Mouse (Mus musculus) hindbrain, embryonic 10.5 days (tissue): ENCODE results near the gene Sgk1. TPM values are rescaled to one million over a fixed set of nuclear protein-coding genes. Genes with fewer than 3 reads are reported as not detected.

Source experiments
- DNase-seq: peaks from one replicate; pipeline ENCODE4 v3.0.0-alpha.2; 2017; ENCODE audit warnings: low spot score
- H3K27ac ChIP-seq: fragments of 300-500 bp; sonication (generic); 2 replicates; pipeline ENCODE4 v1.5.1; 2016; ENCODE audit warnings: mild to moderate bottlenecking, moderate library complexity
- H3K27me3 ChIP-seq: fragments of 300-500 bp; sonication (generic); 2 replicates; pipeline ENCODE4 v1.6.1; 2016; ENCODE audit warnings: mild to moderate bottlenecking; ENCODE audit not compliant: poor library complexity, insufficient read depth, severe bottlenecking
- H3K36me3 ChIP-seq: fragments of 300-500 bp; sonication (generic); 2 replicates; pipeline ENCODE4 v1.6.1; 2016; ENCODE audit warnings: mild to moderate bottlenecking, moderate library complexity
- H3K4me1 ChIP-seq: fragments of 300-500 bp; sonication (generic); replicated peaks from 2 replicates; pipeline ENCODE4 v1.6.1; 2016; ENCODE audit warnings: mild to moderate bottlenecking
- H3K4me3 ChIP-seq: fragments of 300-500 bp; sonication (generic); 2 replicates; pipeline ENCODE4 v1.5.1; 2016; ENCODE audit warnings: mild to moderate bottlenecking, moderate library complexity
- H3K9me3 ChIP-seq: fragments of 300-500 bp; sonication (generic); 2 replicates; pipeline ENCODE4 v1.6.1; 2016; ENCODE audit warnings: mild to moderate bottlenecking, moderate library complexity
- WGBS: fragments of 180-500 bp; shearing (Covaris S2); methylation state at CpG from one replicate; pipeline ENCODE4 v1.1.7; 2016; 5-methylcytosine and 5-hydroxymethylcytosine counted together
- polyA plus RNA-seq: library from polyadenylated mRNA; unstranded; fragments of >200 nt; fragmentation: Nextera tagmentation; extraction: Ambion mirVana; gene quantifications from 2 replicates; pipeline ENCODE4 v1.2.1, GENCODE M21; 2016

Gene Sgk1
- polyA plus RNA-seq, 1 experiment from 2014 or later = 18.1 TPM

GRCm38 (mm10) chr10:21926941-21927340, 45.0 kb downstream of the Sgk1 start:
- WGBS = 93% methylated on average over 5 of the region's 5 CpGs
- Histone ChIP-seq H3K27me3 (no peaks in the 10 kb centered on the region), H3K27ac (no peak overlapping the region), H3K4me1 (peaks cover 18% of the 10 kb centered on the region), H3K4me3 (no peak overlapping the region), H3K9me3 (no peaks in the 10 kb centered on the region), H3K36me3 (no peaks in the 10 kb centered on the region)
- DNase-seq = no peak

GRCm38 (mm10) chr10:21930781-21931380, 48.9 kb downstream of the Sgk1 start:
- Histone ChIP-seq H3K4me1 (no peaks in the 10 kb centered on the region), H3K36me3 (no peaks in the 10 kb centered on the region), H3K9me3 (no peaks in the 10 kb centered on the region), H3K27me3 (no peaks in the 10 kb centered on the region), H3K4me3 (no peak overlapping the region), H3K27ac (no peak overlapping the region)
- DNase-seq = no peak
- WGBS = 84% methylated on average over 10 of the region's 10 CpGs

- DNase-seq = no peak
- H3K27ac ChIP-seq = no peak overlapping the region
- no peaks in the 10 kb centered on the region for H3K27me3 ChIP-seq
- no peak overlapping the region for H3K4me3 ChIP-seq
- WGBS = 81% methylated on average over 3 of the region's 3 CpGs
- H3K9me3 ChIP-seq = no peaks in the 10 kb centered on the region
- H3K4me1 ChIP-seq = peaks cover 11% of the 10 kb centered on the region
- H3K36me3 ChIP-seq = no peaks in the 10 kb centered on the region
Observed at GRCm38 (mm10) chr10:21932791-21933190, 50.8 kb downstream of the Sgk1 start.

- Histone ChIP-seq H3K27me3 (no peaks in the 10 kb centered on the region), H3K9me3 (no peaks in the 10 kb centered on the region), H3K4me3 (no peak overlapping the region), H3K4me1 (peaks cover 11% of the 10 kb centered on the region), H3K27ac (no peak overlapping the region), H3K36me3 (no peaks in the 10 kb centered on the region)
- 96% methylated on average over 2 of the region's 2 CpGs for WGBS
- no peak for DNase-seq
Observed at GRCm38 (mm10) chr10:21934826-21935225, 52.8 kb downstream of the Sgk1 start.

- H3K27ac ChIP-seq = 0 out of 2 replicates have a peak overlapping the region, but pooled peaks have one; percentile 0
- no peaks in the 10 kb centered on the region for H3K9me3 ChIP-seq
- no peak for DNase-seq
- peaks cover 11% of the 10 kb centered on the region for H3K4me1 ChIP-seq
- no peaks in the 10 kb centered on the region for H3K27me3 ChIP-seq
- peak overlapping the region; percentile 9; the same call in 1 of the 2 replicates for H3K4me3 ChIP-seq
- no peaks in the 10 kb centered on the region for H3K36me3 ChIP-seq
- 47% methylated on average over 12 of the region's 12 CpGs for WGBS
Observed at GRCm38 (mm10) chr10:21936513-21937221, 54.7 kb downstream of the Sgk1 start.

- no peaks in the 10 kb centered on the region for H3K9me3 ChIP-seq
- peak; percentile 59 for DNase-seq
- H3K27ac ChIP-seq = 0 out of 2 replicates have a peak overlapping the region, but pooled peaks have one; percentile 0
- H3K4me1 ChIP-seq = peaks cover 11% of the 10 kb centered on the region
- no peaks in the 10 kb centered on the region for H3K27me3 ChIP-seq
- H3K36me3 ChIP-seq = no peaks in the 10 kb centered on the region
- WGBS = 23% methylated on average over 9 of the region's 9 CpGs
- H3K4me3 ChIP-seq = peak overlapping the region; percentile 9; the same call in 1 of the 2 replicates
Observed at GRCm38 (mm10) chr10:21937222-21937605, 55.2 kb downstream of the Sgk1 start.

GRCm38 (mm10) chr10:21938166-21938565, 56.2 kb downstream of the Sgk1 start:
- 81% methylated on average over 4 of the region's 4 CpGs for WGBS

GRCm38 (mm10) chr10:21941235-21941634, 59.3 kb downstream of the Sgk1 start:
- Histone ChIP-seq H3K4me3 (no peak overlapping the region), H3K9me3 (no peaks in the 10 kb centered on the region), H3K27me3 (no peaks in the 10 kb centered on the region), H3K36me3 (no peaks in the 10 kb centered on the region), H3K4me1 (peaks cover 11% of the 10 kb centered on the region), H3K27ac (no peak overlapping the region)
- WGBS = 75% methylated on average over 3 of the region's 3 CpGs
- no peak for DNase-seq

More at GRCm38 (mm10) chr10:21938166-21938565, 56.2 kb downstream of the Sgk1 start:
- H3K4me3 ChIP-seq = no peak overlapping the region
- peaks cover 11% of the 10 kb centered on the region for H3K4me1 ChIP-seq
- H3K36me3 ChIP-seq = no peaks in the 10 kb centered on the region
- H3K27me3 ChIP-seq = no peaks in the 10 kb centered on the region
- H3K27ac ChIP-seq = no peak overlapping the region
- no peak for DNase-seq
- H3K9me3 ChIP-seq = no peaks in the 10 kb centered on the region

- Histone ChIP-seq H3K9me3 (no peaks in the 10 kb centered on the region), H3K4me1 (no peaks in the 10 kb centered on the region)
- WGBS = 93% methylated on average over 6 of the region's 6 CpGs
Observed at GRCm38 (mm10) chr10:21943145-21943700, 61.2 kb downstream of the Sgk1 start.

GRCm38 (mm10) chr10:21945195-21945594, 63.2 kb downstream of the Sgk1 start:
- no peak for DNase-seq
- WGBS = 74% methylated on average over 1 of the region's 1 CpGs
- Histone ChIP-seq H3K27ac (no peak overlapping the region), H3K4me3 (no peak overlapping the region), H3K27me3 (no peaks in the 10 kb centered on the region), H3K9me3 (no peaks in the 10 kb centered on the region), H3K36me3 (no peaks in the 10 kb centered on the region), H3K4me1 (no peaks in the 10 kb centered on the region)

More at GRCm38 (mm10) chr10:21943145-21943700, 61.2 kb downstream of the Sgk1 start:
- H3K4me3 ChIP-seq = no peak overlapping the region
- no peaks in the 10 kb centered on the region for H3K36me3 ChIP-seq
- no peak for DNase-seq
- no peaks in the 10 kb centered on the region for H3K27me3 ChIP-seq
- H3K27ac ChIP-seq = no peak overlapping the region

- Histone ChIP-seq H3K4me1 (no peaks in the 10 kb centered on the region), H3K36me3 (no peaks in the 10 kb centered on the region), H3K4me3 (no peak overlapping the region), H3K27ac (no peak overlapping the region), H3K9me3 (no peaks in the 10 kb centered on the region), H3K27me3 (no peaks in the 10 kb centered on the region)
- DNase-seq = no peak
- 82% methylated on average over 9 of the region's 9 CpGs for WGBS
Observed at GRCm38 (mm10) chr10:21946751-21947351, 64.9 kb downstream of the Sgk1 start.

- Histone ChIP-seq H3K27me3 (no peaks in the 10 kb centered on the region), H3K4me1 (no peaks in the 10 kb centered on the region), H3K27ac (no peak overlapping the region), H3K9me3 (no peaks in the 10 kb centered on the region), H3K4me3 (no peak overlapping the region), H3K36me3 (no peaks in the 10 kb centered on the region)
- no peak for DNase-seq
- 90% methylated on average over 4 of the region's 4 CpGs for WGBS
Observed at GRCm38 (mm10) chr10:21952520-21952919, 70.5 kb downstream of the Sgk1 start.

- DNase-seq = no peak
- 94% methylated on average over 2 of the region's 2 CpGs for WGBS
- no peak overlapping the region for H3K4me3 ChIP-seq
- no peaks in the 10 kb centered on the region for H3K36me3 ChIP-seq
- no peaks in the 10 kb centered on the region for H3K9me3 ChIP-seq
- no peaks in the 10 kb centered on the region for H3K27me3 ChIP-seq
- no peak overlapping the region for H3K27ac ChIP-seq
- H3K4me1 ChIP-seq = no peaks in the 10 kb centered on the region
Observed at GRCm38 (mm10) chr10:21961111-21961510, 79.1 kb downstream of the Sgk1 start.
